Mouse (Mus musculus) limb, embryonic 10.5 days (tissue): ENCODE measurements around the gene Ubxn6. TPM values are rescaled to one million over a fixed set of nuclear protein-coding genes. Genes with fewer than 3 reads are reported as not detected.

Experiments used
- DNase-seq: peaks from one replicate; pipeline ENCODE4 v3.0.0-alpha.2; 2017; ENCODE audit warnings: low spot score
- H3K27ac ChIP-seq: fragments of 300-500 bp; sonication (generic); 2 replicates; pipeline ENCODE4 v1.5.1; 2016; ENCODE audit warnings: mild to moderate bottlenecking
- H3K27me3 ChIP-seq: fragments of 300-500 bp; sonication (generic); 2 replicates; pipeline ENCODE4 v1.6.1; 2016; ENCODE audit warnings: low read depth, mild to moderate bottlenecking; ENCODE audit not compliant: poor library complexity, severe bottlenecking
- H3K36me3 ChIP-seq: fragments of 300-500 bp; sonication (generic); 2 replicates; pipeline ENCODE4 v1.6.1; 2016; ENCODE audit warnings: mild to moderate bottlenecking, moderate library complexity
- H3K4me1 ChIP-seq: fragments of 300-500 bp; sonication (generic); 2 replicates; pipeline ENCODE4 v1.6.1; 2016
- H3K4me3 ChIP-seq: fragments of 300-500 bp; sonication (generic); 2 replicates; pipeline ENCODE4 v1.5.1; 2016; ENCODE audit warnings: mild to moderate bottlenecking, moderate library complexity
- H3K9me3 ChIP-seq: fragments of 300-500 bp; sonication (generic); replicated peaks from 2 replicates; pipeline ENCODE4 v1.6.1; 2016; ENCODE audit warnings: mild to moderate bottlenecking
- WGBS: fragments of 180-500 bp; shearing (Covaris S2); methylation state at CpG from one replicate; pipeline ENCODE4 v1.1.7; 2016; 5-methylcytosine and 5-hydroxymethylcytosine counted together
- polyA plus RNA-seq: library from polyadenylated mRNA; unstranded; fragments of >200 nt; fragmentation: Nextera tagmentation; extraction: Ambion mirVana; gene quantifications from 2 replicates; pipeline ENCODE4 v1.2.1, GENCODE M21; 2016

Gene Ubxn6
- polyA plus RNA-seq, result 33.3 and 40.3 TPM in 2 replicates

GRCm38 (mm10) chr17:56074827-56075208 is at the start of gene Ubxn6:
Gene Ubxn6 (minus strand): TSS chr17:56075028.
- under 1% methylated on average over 35 of the region's 35 CpGs for WGBS
- Histone ChIP-seq H3K9me3 (no peaks in the 10 kb centered on the region), H3K4me3 (peak within 1 kb of the TSS; percentile 70), H3K4me1 (peaks cover 35% of the 10 kb centered on the region), H3K27me3 (no peaks in the 10 kb centered on the region), H3K27ac (peak within 1 kb of the TSS; percentile 88), H3K36me3 (peaks cover 32% of the 10 kb centered on the region)
- peak; percentile 98 for DNase-seq

GRCm38 (mm10) chr17:56123681-56124340 is 49.0 kb upstream of the Ubxn6 start:
- 42% methylated on average over 59 of the region's 59 CpGs for WGBS
- Histone ChIP-seq H3K27ac (peak overlapping the region; percentile 76), H3K9me3 (peaks cover 9% of the 10 kb centered on the region), H3K4me1 (peaks cover 27% of the 10 kb centered on the region), H3K36me3 (0 out of 2 replicates have a peak, but pooled peaks cover 4% of the 10 kb centered on the region), H3K4me3 (peak overlapping the region; percentile 51), H3K27me3 (peaks cover 79% of the 10 kb centered on the region)
- DNase-seq, result no peak

GRCm38 (mm10) chr17:56123161-56123560 is 48.3 kb upstream of the Ubxn6 start:
- WGBS, result 90% methylated on average over 12 of the region's 12 CpGs
- H3K9me3 ChIP-seq, result peaks cover 9% of the 10 kb centered on the region
- H3K36me3 ChIP-seq, result 0 out of 2 replicates have a peak, but pooled peaks cover 4% of the 10 kb centered on the region
- no peak overlapping the region for H3K27ac ChIP-seq
- H3K27me3 ChIP-seq, result peaks cover 86% of the 10 kb centered on the region
- H3K4me1 ChIP-seq, result peaks cover 27% of the 10 kb centered on the region
- H3K4me3 ChIP-seq, result no peak overlapping the region
- no peak for DNase-seq

GRCm38 (mm10) chr17:56121826-56122225 is 47.0 kb upstream of the Ubxn6 start, which contains the start of gene Lrg1:
Gene Lrg1 (minus strand): TSS chr17:56122001.
- 70% methylated on average over 2 of the region's 2 CpGs for WGBS
- DNase-seq, result no peak
- Histone ChIP-seq H3K27me3 (peaks cover 97% of the 10 kb centered on the region), H3K4me3 (no peak within 1 kb of the TSS), H3K27ac (no peak within 1 kb of the TSS), H3K36me3 (0 out of 2 replicates have a peak, but pooled peaks cover 4% of the 10 kb centered on the region), H3K4me1 (peaks cover 33% of the 10 kb centered on the region), H3K9me3 (peaks cover 9% of the 10 kb centered on the region)

GRCm38 (mm10) chr17:56119981-56120880 is 45.4 kb upstream of the Ubxn6 start:
- H3K27me3 ChIP-seq, result peaks cover 100% of the 10 kb centered on the region
- H3K36me3 ChIP-seq, result 0 out of 2 replicates have a peak, but pooled peaks cover 4% of the 10 kb centered on the region
- no peak overlapping the region for H3K27ac ChIP-seq
- H3K4me3 ChIP-seq, result peak overlapping the region; percentile 33
- no peak for DNase-seq
- H3K9me3 ChIP-seq, result peaks cover 9% of the 10 kb centered on the region
- 8% methylated on average over 66 of the region's 66 CpGs for WGBS
- peaks cover 33% of the 10 kb centered on the region for H3K4me1 ChIP-seq

- 47% methylated on average over 12 of the region's 12 CpGs for WGBS
- Histone ChIP-seq H3K4me1 (peaks cover 29% of the 10 kb centered on the region), H3K27me3 (peaks cover 96% of the 10 kb centered on the region), H3K9me3 (peaks cover 9% of the 10 kb centered on the region), H3K4me3 (peak overlapping the region; percentile 33), H3K27ac (no peak overlapping the region), H3K36me3 (0 out of 2 replicates have a peak, but pooled peaks cover 4% of the 10 kb centered on the region)
- no peak for DNase-seq
Observed at GRCm38 (mm10) chr17:56119431-56119830, 44.6 kb upstream of the Ubxn6 start.

- under 1% methylated on average over 27 of the region's 27 CpGs for WGBS
- Histone ChIP-seq H3K36me3 (no peaks in the 10 kb centered on the region), H3K27ac (0 out of 2 replicates have a peak within 1 kb of the TSS, but pooled peaks have one; percentile 16), H3K4me3 (peak within 1 kb of the TSS; percentile 48), H3K27me3 (peaks cover 74% of the 10 kb centered on the region), H3K9me3 (0 out of 2 replicates have a peak, but pooled peaks cover 3% of the 10 kb centered on the region), H3K4me1 (peaks cover 22% of the 10 kb centered on the region)
- peak; percentile 77 for DNase-seq
Observed at GRCm38 (mm10) chr17:56117251-56117710, 42.5 kb upstream of the Ubxn6 start, which contains the start of gene Plin5. Gene Plin5 (minus strand): TSS chr17:56117596.

- Histone ChIP-seq H3K9me3 (no peaks in the 10 kb centered on the region), H3K4me3 (no peak overlapping the region), H3K27me3 (peaks cover 64% of the 10 kb centered on the region), H3K27ac (no peak overlapping the region), H3K36me3 (no peaks in the 10 kb centered on the region), H3K4me1 (peaks cover 26% of the 10 kb centered on the region)
- DNase-seq, result no peak
- 82% methylated on average over 10 of the region's 10 CpGs for WGBS
Observed at GRCm38 (mm10) chr17:56116193-56116592, 41.4 kb upstream of the Ubxn6 start.

GRCm38 (mm10) chr17:56112743-56113142 is 37.9 kb upstream of the Ubxn6 start:
- Histone ChIP-seq H3K27ac (no peak overlapping the region), H3K27me3 (peaks cover 29% of the 10 kb centered on the region), H3K9me3 (no peaks in the 10 kb centered on the region), H3K4me3 (no peak overlapping the region), H3K36me3 (no peaks in the 10 kb centered on the region; the same call in 1 of the 2 replicates), H3K4me1 (peaks cover 10% of the 10 kb centered on the region)
- no peak for DNase-seq
- 67% methylated on average over 3 of the region's 3 CpGs for WGBS

- WGBS, result 45% methylated on average over 5 of the region's 5 CpGs
- peaks cover 20% of the 10 kb centered on the region for H3K27me3 ChIP-seq
- no peak overlapping the region for H3K4me3 ChIP-seq
- H3K36me3 ChIP-seq, result no peaks in the 10 kb centered on the region; the same call in 1 of the 2 replicates
- peak; percentile 85 for DNase-seq
- H3K9me3 ChIP-seq, result no peaks in the 10 kb centered on the region
- peaks cover 4% of the 10 kb centered on the region; the same call in 1 of the 2 replicates for H3K4me1 ChIP-seq
- no peak overlapping the region for H3K27ac ChIP-seq
Observed at GRCm38 (mm10) chr17:56111864-56112263, 37.0 kb upstream of the Ubxn6 start.

- H3K27me3 ChIP-seq, result peaks cover 12% of the 10 kb centered on the region
- no peaks in the 10 kb centered on the region; the same call in 1 of the 2 replicates for H3K36me3 ChIP-seq
- 0 out of 2 replicates have a peak, but pooled peaks cover 4% of the 10 kb centered on the region for H3K4me1 ChIP-seq
- no peak for DNase-seq
- no peaks in the 10 kb centered on the region for H3K9me3 ChIP-seq
- H3K4me3 ChIP-seq, result no peak overlapping the region
- WGBS, result 67% methylated on average over 1 of the region's 1 CpGs
- no peak overlapping the region for H3K27ac ChIP-seq
Observed at GRCm38 (mm10) chr17:56111021-56111420, 36.2 kb upstream of the Ubxn6 start.

GRCm38 (mm10) chr17:56110571-56110970 is 35.7 kb upstream of the Ubxn6 start:
- DNase-seq, result no peak
- Histone ChIP-seq H3K27ac (no peak overlapping the region), H3K27me3 (0 out of 2 replicates have a peak, but pooled peaks cover 7% of the 10 kb centered on the region), H3K4me3 (no peak overlapping the region), H3K4me1 (0 out of 2 replicates have a peak, but pooled peaks cover 4% of the 10 kb centered on the region), H3K36me3 (no peaks in the 10 kb centered on the region; the same call in 1 of the 2 replicates), H3K9me3 (no peaks in the 10 kb centered on the region)
- WGBS, result 75% methylated on average over 4 of the region's 4 CpGs
